Mouse (Mus musculus) ES-E14 (cell line): ENCODE measurements around the gene Slc39a11.

Source experiments
- CHD2 ChIP-seq: IDR thresholded peaks from 2 replicates; pipeline ENCODE4 v1.6.1; 2014; ENCODE audit warnings: mild to moderate bottlenecking, low read depth, low read length, inconsistent platforms
- MAFK ChIP-seq: IDR thresholded peaks from 2 replicates; pipeline ENCODE4 v1.6.1; 2014; ENCODE audit warnings: mild to moderate bottlenecking, low read depth, low read length, inconsistent platforms; ENCODE audit not compliant: insufficient read depth
- ZC3H11A ChIP-seq: IDR thresholded peaks from 2 replicates; pipeline ENCODE4 v1.6.1; 2012; ENCODE audit warnings: low read depth, mild to moderate bottlenecking, inconsistent platforms, low read length, borderline replicate concordance
- ZNF384 ChIP-seq: IDR thresholded peaks from 2 replicates; pipeline ENCODE4 v1.6.1; 2012; ENCODE audit warnings: low read depth, low read length, inconsistent platforms

DNA sequence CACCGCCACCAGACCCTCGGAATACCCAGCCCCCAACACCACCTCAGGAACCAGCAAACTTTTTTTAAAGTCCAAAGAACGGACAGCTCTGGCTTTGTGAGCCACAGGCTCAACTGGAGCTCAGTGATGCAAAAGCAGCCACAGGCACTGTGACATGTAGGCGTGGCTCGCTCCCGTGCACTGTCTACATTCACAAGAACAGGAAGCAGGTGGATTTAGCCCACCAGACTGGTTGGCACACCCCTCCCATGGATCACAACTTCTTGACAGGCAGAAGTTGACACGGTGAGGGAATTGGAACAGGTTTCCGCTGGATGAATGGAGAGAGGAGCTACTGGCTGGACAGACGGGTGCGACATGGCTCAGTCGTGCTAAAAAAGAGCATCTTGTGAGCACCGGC is 93.7 kb downstream of the Slc39a11 start:
- TF ChIP-seq CHD2 (no peak), ZNF384 (no peak), ZC3H11A (no peak), MAFK (no peak)
